Mouse (Mus musculus) urinary bladder, postnatal 10 days (tissue): ENCODE results near the gene Gm42906.

Experiments used
- DNase-seq: peaks from one replicate; pipeline ENCODE4 v3.0.0; 2022; ENCODE audit warnings: low spot score

The Gm42906 gene

DNA sequence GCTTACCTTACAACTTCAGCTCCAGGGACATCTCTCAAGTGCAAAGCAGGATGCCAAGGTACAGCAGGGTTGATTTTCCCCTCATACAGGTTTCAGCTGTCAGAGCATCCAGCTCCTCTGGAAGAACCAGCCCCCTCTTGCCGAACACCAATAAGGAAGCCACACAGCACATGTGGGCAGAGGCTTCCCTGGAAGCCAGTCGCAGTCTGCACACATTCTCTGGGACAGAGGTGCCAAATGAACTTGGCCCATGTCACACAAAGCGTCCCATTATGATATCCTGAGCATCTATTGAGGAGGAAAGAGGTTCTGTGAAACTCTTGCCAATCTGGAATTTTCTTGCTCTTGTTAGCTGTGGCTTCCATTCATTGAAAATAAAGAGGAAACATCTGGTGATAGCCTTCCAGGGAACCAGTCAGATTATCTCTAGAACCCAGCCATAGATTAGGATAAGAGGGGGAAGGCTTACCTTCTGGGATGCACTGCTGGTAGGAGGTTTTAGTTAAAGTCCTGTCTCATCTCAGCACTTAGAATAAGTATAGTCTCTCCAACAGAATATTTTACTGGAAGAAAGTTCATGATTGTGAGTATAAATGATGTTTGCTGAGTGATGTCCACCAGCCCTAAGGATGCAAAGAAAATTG is at the start of gene Gm42906:
TSS of gene Gm42906 (minus strand) at position 51 of the 644 bp plus-strand sequence.
- no peak for DNase-seq

DNA sequence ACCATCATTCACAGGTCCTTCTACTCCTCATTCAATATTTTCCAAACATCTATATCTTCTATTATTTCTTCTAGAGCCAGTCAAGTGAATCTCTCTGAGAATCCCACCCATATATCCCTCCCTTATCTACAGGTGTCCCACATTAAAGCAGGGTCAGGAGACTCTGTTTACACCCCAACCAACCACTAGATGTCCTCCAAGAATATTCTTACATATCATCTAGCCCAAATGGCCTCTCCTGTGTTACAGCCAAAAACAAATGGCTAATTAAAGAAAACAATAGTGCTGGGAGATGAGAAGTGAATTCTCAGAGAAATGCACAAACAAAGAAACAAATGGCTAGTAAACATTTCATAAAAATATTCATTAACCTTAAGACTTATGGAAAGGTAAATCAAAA is 17.7 kb upstream of the Gm42906 start:
- DNase-seq, result no peak

DNA sequence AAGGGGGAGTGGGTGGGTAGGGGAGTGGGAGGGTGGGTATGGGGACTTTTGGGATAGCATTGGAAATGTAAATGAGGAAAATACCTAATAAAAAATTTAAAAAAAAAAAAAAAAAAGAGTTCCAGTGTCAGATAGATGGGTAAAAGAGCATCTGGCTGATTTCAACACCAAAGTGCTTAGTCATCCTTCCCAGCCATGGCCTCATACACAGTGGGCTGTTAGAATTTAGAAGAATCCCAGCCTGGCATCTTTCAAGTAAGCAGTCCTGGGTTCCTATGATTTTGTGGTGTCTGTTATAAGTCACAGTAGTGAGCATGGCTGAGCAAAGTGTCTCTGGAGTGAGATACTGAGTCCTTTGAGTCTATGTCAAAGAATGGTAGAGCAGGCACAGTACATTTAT is 7.1 kb upstream of the Gm42906 start:
- no peak for DNase-seq

DNA sequence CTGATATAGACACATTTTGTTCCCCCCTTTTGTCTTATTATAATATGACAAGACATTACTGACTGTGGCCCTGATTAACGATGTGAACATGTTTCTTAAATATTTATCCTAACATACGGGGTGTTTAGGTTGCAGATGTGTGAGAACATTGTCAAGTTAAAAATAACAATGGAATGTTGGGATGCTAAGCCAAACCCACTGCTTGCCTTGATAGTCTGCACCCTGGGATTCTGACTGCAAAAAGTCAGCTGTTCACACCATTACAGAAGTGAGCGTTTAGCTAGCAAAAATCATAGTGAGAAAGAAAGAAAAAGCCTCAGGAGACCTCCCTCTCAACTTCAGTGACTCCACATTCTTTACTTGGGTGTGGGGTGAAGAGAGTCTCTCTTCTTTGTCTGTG is 1.5 kb downstream of the Gm42906 start:
- no peak for DNase-seq

DNA sequence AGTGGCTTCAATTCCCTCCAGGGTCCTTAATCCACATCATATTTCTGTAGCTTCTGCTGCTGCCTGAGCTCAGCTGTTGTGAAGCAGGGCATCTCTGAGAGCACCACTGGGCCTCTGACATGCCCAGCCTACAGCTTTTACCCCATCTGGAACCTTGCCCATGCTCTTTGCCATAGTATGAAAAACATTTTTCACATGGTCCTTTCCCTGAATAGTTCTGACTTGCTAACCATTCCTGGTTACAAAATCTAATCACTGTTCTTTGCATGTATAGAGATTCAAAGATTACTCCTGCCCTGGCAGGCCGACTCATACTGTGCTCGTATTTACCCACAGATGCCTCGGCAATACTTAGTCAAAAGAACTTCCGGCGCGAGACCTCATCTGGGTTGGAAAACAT is 5.3 kb downstream of the Gm42906 start:
- DNase-seq, result no peak

DNA sequence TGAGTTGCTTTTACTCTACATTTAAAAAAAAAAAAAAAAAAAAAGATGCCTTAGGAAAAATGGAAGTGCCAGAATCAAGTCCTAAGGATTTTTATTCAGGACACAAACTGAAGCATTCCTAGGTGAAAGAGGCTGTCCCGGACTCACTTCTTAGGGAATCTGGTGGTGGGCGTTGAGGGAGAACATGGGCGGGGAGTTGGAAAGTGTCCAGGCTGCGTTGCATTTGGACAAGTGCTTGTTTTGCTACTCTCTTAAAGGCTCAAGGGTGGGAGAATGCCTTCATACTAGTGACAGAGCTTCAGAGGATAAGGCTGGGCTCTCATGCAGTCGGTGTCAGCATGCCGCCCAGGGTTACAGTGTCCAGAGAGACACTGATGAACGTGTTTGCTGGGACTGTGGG is 6.1 kb downstream of the Gm42906 start:
- DNase-seq, result no peak

DNA sequence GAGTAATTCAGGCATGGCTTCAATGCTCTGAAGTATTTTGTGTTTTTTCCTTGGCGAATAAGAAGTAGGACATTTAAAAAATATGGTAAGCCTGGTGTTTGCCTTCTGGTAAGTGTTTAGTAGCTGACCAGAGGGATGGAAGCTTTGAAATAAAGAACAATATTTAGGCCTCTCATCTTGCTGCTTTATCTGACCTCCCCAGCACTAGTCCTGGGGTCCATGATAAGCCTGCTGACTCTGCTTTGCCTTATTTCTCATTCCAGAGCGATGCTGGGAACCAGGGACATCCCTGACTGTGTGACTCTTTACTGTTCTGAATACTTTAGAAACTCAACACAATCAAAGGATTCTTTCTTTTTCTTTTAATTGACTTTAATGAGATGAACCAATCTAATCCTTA is 9.4 kb downstream of the Gm42906 start:
- no peak for DNase-seq

DNA sequence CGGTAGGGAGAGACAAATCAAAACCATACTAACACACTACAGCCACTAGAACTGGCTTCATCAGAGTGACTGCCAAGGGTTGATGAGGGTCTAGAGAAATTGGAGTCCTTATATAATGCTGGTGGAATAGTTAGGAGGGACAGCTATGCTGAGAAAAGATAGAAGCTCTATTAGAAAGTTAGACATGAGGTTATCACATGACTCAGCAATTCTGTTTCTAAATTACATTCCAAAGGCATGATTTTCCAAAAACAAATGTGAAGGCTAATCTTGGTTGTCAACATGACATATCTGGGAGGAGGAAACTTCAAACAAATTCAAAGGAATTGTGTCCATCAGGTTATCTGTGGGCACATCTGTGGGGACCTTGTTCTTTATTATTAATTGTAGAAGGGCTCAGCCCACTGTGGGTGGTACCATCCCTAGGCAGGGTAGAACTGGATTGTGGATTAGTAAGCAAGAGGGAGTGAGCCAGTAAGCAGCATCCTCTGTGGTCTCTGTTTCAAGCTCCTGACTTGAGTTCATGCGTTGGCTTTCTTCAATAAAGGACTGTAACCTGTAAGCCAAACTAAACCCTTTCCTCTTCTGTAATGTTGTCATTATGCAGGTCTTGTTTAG is 10.4 kb downstream of the Gm42906 start:
- DNase-seq, result no peak

DNA sequence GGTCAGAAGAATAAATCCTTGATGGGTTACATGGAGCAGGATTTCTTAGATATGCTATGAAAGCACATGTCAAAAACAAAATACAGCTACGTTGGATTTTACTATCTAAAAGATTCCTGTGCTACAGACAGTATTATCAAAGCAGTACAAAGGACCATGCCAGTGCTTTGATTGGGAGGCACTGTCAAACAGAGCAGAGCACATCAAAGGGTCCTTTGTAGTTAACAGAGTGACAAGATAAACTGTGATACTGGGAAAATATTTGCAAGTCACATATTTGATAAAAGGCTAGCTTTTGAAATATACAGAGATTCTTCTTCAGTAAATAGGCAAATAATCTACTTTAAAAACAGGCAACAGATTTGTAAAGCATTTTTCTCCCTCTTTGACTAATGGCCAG is 11.0 kb downstream of the Gm42906 start:
- no peak for DNase-seq

DNA sequence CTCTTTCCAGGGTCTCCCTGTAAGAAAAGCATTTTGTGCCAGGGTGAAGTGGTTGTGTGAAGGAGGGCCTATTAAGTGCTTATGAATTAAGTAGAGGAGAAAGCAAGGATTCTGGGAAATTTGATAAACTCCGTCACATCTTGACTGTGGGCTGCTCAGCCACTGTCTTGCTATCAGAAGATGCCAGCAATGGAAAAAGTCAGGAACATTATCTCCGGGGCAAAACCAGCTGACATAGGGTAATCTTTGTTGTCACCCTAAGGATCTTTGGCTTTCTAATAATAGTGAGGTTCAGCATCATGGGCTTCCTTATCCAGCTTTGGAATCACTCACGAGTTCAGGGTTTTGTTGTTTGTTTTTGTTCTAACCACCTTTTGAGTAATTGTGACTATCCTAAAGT is 14.3 kb downstream of the Gm42906 start:
- no peak for DNase-seq

DNA sequence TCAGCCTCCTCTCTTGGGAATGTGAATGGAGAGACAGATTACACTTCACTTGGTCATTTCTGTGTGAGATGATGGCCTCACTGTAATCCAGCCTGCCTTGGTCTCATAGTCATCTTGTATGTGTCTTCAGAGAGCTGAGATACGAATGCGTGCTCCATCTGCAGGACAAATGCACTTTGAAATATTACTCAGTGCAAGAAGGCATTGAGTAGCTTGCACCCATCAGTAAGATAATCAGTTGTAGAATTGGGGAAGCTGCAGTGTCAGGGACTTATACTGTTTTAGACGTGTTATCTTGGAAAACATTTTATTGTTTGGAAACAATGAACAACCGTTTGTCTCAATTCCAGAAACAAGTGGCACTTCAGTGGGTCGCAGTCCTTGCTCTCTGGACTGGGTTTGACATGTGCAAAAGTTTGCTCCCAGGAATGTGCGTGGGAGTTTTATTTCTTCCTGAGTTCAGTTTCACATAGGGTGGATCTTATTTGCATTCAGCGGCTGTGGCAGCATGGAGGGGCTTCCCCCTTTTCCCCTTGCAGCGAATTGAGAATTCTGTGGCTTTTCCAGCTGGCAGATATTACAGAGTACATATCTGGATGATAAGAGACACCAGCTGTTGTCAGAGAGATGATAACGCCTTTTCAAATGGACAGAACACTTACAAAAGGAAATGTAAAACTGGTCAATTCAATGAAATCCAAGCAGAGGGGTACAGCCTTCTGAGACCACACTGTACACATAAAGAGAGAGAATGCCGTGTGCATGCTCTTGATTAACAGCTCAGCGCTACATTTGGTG is 15.1 kb downstream of the Gm42906 start:
- DNase-seq, result no peak

DNA sequence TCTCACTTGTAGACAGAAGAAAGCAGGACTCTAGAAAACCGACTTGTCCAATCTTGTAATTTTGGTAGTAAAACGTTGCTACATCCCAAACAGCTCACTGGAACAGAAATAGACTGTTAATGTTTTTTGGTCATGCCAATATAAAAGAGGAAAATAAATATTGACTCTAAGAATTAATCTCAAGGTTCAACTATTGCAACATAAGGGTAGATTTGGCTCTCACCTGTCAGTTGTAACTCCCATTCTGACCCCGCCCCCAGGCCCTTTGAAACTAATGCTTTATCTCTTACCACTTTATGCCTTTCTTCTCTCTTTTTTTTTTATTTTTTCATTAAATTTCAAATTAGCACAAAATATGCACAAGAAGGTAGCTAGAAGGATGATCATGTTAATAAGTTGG is 18.0 kb downstream of the Gm42906 start:
- no peak for DNase-seq

DNA sequence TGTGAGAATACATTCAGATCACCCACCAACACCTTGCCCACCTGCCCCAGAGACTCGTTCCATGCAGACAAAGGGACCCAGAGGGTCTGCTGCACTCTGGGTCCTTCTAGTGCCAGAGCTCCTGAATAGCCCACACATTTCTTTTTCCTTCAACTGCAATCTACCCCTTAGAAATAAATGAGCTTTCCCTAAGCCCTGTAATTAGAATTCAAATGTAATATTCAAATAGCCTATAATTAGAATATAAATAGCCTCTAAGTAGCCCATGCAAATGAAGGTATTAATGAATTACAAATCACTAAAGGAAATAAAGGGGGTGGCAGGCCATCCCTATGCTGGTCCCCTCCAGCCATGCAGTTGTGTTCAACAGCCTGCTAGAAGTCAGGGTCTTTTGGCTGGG is 18.7 kb downstream of the Gm42906 start:
- DNase-seq, result no peak

DNA sequence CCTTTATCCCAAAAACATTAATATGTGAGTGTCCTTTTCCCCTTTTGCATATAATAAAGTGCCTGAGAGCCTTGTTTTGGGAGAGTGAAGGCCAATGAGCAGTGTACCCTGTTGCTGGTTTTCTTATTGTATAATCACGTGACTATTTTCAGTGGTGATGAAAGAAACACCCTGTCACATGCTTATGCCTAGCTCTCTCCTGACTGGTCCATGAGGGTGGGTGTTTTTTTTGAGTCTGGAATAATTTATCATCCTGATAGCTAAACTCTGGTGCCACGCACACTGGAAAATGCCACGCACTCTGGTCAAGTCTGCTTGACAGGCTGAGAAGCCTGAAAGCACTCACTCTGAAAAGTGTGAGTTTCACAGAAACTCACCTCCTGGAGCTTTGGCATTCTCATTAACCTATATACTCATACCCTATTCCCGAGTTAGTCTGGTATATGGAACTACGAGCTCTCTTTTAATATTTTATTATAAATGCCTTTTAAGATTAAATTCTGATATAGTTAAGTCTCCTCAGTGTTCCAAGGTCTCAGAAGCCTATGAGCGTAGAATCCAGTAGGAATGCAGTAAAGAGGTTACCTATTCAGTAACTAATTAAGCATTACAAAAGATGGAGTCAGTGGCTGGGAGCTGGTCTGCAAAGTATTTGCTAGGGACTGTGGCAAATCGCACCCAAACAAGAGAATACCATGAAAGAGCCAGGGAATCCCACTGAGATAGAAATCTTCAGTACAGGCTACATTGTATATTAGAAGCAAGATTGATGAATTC is 19.7 kb downstream of the Gm42906 start:
- DNase-seq, result no peak

DNA sequence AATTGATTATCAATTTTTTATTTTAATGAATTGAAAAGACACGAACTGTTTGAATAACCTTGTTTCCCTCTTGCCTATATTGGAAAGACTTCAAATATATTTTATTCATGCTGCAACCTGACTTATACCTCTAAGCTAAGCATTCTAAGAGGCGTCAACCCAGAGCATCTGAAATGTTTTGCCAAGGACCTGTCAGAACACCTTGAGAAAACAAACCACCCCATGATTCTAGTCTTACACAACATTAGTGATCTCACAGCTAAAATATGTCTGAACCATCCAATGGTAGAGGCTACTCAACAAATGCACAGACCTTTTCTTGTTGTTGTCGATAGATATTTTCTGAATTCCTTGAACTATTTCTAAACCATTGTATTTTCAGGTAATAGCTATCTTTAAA is 20.5 kb downstream of the Gm42906 start:
- no peak for DNase-seq

DNA sequence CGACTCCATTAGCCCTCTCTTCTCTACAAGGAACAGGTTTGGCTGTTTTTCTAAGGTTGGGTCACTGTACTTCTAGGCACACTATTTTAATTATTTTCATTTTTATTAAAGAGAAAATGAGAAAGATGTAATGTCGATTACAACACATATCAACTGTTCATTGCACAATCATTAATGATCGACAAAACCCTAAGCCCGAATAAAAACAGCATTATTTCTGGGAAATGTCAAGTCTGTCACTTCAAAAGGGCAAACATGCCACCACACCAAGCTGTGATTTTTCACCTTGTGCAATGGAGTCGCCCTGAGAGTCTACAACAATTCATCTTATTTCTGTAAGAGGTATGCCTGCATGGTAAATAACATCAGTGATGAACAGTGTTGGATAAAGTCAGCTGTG is 21.7 kb downstream of the Gm42906 start:
- no peak for DNase-seq

DNA sequence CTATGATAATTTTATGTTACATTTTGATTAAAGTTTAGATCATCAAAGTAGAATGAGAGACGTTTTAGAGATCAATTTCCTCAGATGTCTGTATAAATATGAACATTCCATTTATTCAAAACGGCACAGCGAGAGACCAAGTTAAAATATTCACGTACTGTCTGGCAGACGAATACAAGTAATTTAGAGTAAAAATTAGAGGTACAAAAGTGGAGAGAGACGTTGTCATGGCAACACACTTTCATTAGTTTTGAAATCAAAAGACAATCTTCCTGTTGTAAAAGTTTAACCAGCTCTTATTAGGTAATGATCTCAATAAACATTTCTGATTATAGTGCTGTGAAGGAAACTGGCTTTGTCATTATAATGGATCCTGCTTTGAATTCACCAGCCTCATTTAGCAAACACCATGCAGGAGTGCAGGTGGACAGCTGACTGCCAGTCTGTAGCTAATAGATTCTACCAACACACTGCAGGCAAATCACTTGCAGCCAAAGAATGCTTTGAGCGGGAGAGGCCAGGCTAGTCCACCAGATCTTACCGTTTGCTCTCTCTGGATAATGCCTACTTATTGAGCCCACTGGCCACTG is 22.6 kb downstream of the Gm42906 start:
- DNase-seq, result no peak

DNA sequence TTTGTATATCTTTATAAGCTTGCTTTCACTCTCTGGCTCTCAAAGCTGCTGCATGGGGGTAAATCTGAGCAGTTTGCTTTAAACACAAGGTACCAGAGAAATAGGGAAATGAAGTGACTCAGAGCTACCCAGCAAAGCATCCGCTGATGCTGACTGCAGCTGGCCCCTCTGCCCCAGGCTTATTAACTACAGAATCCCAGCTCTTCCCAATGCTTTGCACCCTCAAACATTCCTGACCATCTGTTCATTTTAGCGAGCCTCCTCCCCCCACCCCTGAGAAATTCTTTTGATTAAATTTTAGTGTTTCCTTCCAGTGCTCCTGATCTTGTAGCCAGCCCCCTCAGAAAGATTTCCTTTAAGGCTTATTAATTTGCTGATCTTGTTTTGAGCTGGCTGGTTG is 24.4 kb downstream of the Gm42906 start:
- DNase-seq, result no peak

DNA sequence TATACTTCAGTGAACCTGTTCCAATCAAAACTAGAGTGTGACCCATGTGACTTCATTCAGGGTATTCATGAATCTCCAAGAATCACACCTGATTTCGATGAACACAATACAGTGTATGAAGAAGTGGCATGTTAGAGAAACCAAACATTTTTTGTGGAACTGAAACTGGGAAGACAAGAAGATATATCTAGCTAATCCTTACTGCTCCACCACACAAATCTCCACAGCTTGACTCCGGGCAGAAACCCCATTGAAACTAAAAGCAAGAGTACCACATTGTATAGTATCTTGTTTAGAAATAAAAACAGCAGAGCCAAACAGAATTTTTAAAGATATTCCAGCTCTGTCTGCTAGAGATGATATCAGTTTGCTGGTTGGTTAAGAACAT is 27.4 kb downstream of the Gm42906 start:
- no peak for DNase-seq

DNA sequence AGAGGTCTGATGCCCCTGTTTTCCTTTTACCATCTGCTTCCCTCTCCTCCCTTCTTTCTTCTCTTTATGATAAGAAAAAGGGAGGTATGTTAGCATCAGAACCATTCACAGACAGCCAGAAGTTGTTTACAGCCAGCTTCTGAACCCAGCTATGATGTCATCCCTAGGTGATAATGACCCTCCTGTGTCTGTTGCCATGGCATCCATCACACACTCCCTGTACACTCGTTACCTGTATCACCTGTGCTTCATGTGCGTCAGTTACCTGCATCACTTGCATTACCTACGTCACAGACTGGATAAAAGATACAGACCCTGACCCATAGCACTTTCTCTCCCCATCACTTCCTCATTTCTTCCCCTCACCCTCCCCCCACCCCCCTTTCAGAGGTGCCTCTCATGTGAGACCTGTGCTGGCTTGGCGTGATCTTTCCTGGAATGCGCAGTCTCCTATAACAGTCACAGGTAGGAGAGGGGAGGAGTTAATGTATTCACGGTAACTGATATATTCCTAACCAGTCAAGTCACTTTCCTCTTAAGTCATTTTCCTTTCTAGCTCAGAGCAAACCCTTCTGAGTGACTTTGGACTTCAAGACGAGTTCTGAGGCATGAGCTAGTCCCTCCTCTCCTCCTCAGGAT is 27.9 kb downstream of the Gm42906 start:
- DNase-seq, result no peak

DNA sequence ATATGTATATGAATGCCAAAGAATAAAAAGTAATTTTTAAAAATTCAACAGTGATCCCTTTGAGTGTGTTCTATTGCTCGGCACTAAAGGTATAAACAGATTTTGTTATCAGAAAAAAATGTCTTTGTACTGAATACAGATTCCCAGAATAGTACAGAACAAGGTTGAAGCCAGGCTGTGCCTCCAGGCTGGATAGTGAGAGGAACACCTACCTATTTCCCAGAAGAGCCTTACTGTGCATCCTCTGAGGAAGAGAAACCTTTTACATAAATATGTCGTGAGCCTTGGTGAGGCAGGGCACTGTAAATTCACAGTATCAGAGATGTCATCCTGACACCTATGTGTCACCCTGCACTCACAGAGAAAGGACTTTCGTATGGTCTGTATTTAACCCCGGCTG is 31.8 kb downstream of the Gm42906 start:
- no peak for DNase-seq

DNA sequence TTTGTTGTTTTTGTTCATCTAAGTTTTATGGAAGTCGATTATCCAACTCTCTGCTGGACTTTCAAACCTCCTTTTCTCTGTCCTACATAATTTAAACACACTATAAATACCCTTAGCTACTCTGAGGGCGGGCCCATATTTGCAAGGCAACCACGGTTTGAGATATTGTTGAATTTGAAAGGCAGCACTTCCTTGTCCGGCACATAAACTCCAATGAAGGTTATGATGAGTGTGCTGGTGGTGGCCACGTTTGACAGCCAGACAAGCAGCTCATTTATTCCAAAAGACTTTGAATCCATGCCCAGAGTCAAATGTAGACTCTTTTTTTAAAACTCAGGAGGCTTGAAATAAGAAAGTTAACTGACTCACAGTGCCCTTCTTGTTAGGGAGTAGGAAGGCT is 33.3 kb downstream of the Gm42906 start:
- no peak for DNase-seq
